Mouse (Mus musculus) frontal cortex, adult 2 months (tissue): ENCODE measurements at regions not wholly inside any gene's neighbourhood (a gene's known extent, or its start where the extent isn't known, plus 50 kb on each side); places are given as distances from the start of the nearest gene placed in this dataset.

Experiments
- DNase-seq, 2 experiments: peaks; one replicate each; pipeline ENCODE4 v3.0.0; 2022; ENCODE audit warnings: low spot score in 1 of 2; ENCODE audit errors: extremely low spot score in 1 of 2

GRCm38 (mm10) chr4:134990651-134991050 lies 60.0 kb downstream of the Syf2 start:
- no peak for DNase-seq

GRCm38 (mm10) chr4:134993526-134994122 lies 62.9 kb downstream of the Syf2 start:
- DNase-seq = no peak

- peak in 1 of 2 experiments; percentile 37 for DNase-seq
These were observed 63.5 kb downstream of the Syf2 start for GRCm38 (mm10) chr4:134994205-134994604.

GRCm38 (mm10) chr4:134994648-134995047 lies 64.0 kb downstream of the Syf2 start:
- DNase-seq = no peak

GRCm38 (mm10) chr4:134995052-134995451 lies 64.4 kb downstream of the Syf2 start:
- peak in 1 of 2 experiments; percentile 23 for DNase-seq

GRCm38 (mm10) chr4:134996121-134996520 lies 65.4 kb downstream of the Syf2 start:
- DNase-seq = no peak

- no peak for DNase-seq
These were observed 67.0 kb downstream of the Syf2 start for GRCm38 (mm10) chr4:134997461-134998434.

GRCm38 (mm10) chr4:134998928-134999658 lies 68.4 kb downstream of the Syf2 start:
- DNase-seq = peak; percentile 14 to 53

- DNase-seq = peak in 1 of 2 experiments; percentile 40
These were observed 71.6 kb downstream of the Syf2 start for GRCm38 (mm10) chr4:135002091-135002925.

- DNase-seq = no peak
These were observed 80.7 kb downstream of the Syf2 start for GRCm38 (mm10) chr4:135011365-135011764.

- DNase-seq = no peak
These were observed 82.2 kb downstream of the Syf2 start for GRCm38 (mm10) chr4:135012945-135013344.

GRCm38 (mm10) chr4:135013932-135014331 lies 83.2 kb downstream of the Syf2 start:
- DNase-seq = no peak

GRCm38 (mm10) chr4:135018018-135018417 lies 87.3 kb downstream of the Syf2 start:
- peak in 1 of 2 experiments; percentile 62 for DNase-seq

GRCm38 (mm10) chr4:135019120-135019519 lies 88.4 kb downstream of the Syf2 start:
- peak; percentile 8 to 48 for DNase-seq

GRCm38 (mm10) chr4:135020262-135020991 lies 89.7 kb downstream of the Syf2 start:
- no peak for DNase-seq

- DNase-seq = no peak
These were observed 92.5 kb downstream of the Syf2 start for GRCm38 (mm10) chr4:135023200-135023599.

- DNase-seq = no peak
These were observed 94.7 kb upstream of the Runx3 start for GRCm38 (mm10) chr4:135025802-135026201.

GRCm38 (mm10) chr4:135027136-135027535 lies 93.3 kb upstream of the Runx3 start:
- DNase-seq = no peak

- DNase-seq = no peak
These were observed 90.7 kb upstream of the Runx3 start for GRCm38 (mm10) chr4:135029723-135030122.
